Mouse (Mus musculus) C2C12 (cell line): ENCODE measurements around the gene Ppp1r37.

ENCODE experiments used
- CTCF ChIP-seq: IDR thresholded peaks from one replicate; pipeline ENCODE4 v1.5.1; 2011; ENCODE audit not compliant: control insufficient read depth, insufficient read depth, insufficient read length
- FOSL1 ChIP-seq: IDR thresholded peaks from one replicate; pipeline ENCODE4 v1.8.0; 2011; ENCODE audit warnings: mild to moderate bottlenecking, low read length; ENCODE audit not compliant: poor library complexity, insufficient read depth, severe bottlenecking
- USF1 ChIP-seq: IDR thresholded peaks from one replicate; pipeline ENCODE4 v1.6.1; 2011; ENCODE audit warnings: low read depth, mild to moderate bottlenecking, control low read depth, moderate library complexity

DNA sequence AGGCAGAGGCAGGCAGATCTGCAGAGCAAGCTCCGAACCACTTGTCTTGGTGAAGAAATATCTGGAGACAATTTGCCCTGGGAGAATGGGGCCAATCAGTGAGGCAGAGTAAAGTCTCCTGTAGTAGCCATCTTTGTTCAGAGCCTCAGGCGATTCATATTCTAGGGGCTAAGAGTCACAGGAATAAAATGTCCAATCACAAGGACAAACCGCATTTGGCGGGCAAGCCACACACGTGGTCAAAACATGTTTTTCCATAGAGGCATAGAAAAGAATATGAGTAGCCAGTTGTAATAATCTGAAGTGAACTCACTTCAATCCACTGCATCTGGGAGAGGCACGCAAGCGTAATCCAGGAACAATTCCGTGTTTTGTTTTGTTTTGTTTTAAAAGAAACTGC lies 79.6 kb downstream of the Ppp1r37 start:
- no peak for TF ChIP-seq USF1
- no peak for TF ChIP-seq FOSL1
- TF ChIP-seq CTCF, result no peak
